Mouse (Mus musculus): ENCODE measurements at regions not wholly inside any gene's neighbourhood (a gene's known extent, or its start where the extent isn't known, plus 50 kb on each side); places are given as distances from the start of the nearest gene placed in this dataset.

DNA sequence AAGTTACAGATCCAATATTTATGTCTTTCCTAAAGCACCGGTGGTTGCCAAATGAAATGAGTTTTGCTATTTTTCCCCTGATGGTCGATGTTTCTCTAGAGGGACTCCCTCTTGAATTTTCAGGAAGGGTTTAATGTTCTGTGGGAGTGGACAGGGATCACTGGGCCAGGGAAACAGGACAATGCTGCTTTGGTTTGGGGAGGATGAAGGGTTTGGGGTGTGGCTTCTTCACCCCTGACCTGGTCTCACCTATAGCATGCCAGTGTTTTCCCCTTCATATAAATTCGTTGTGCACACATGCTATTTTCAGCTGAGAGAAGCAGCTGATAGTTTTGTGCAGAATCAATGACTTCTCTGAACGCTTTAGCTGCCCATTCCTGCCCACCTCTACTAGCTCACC, 257.2 kb upstream of the Rbfox1 start:
- DNase-seq (ENCODE audit: low spot score) (no peak), ATAC-seq (ENCODE audit: low FRiP score, low TSS enrichment) (no peak)
- Histone ChIP-seq H3K27me3 (ENCODE audit: control insufficient read depth, insufficient read depth, low read length) (no peaks in the 10 kb centered on the region), H3K4me2 (replicated peaks; ENCODE audit: low read depth) (no peak overlapping the region), H3K4me1 (replicated peaks; ENCODE audit: control insufficient read depth, insufficient read depth) (no peaks in the 10 kb centered on the region), H3K36me3 (ENCODE audit: control insufficient read depth, insufficient read depth, low read length) (no peaks in the 10 kb centered on the region), H3K9me3 (ENCODE audit: control insufficient read depth, low read length) (no peaks in the 10 kb centered on the region), H3K4me3 (ENCODE audit: low read depth, low read length) (no peak overlapping the region), H3K9ac (ENCODE audit: low read length) (no peak overlapping the region), H3K27ac (replicated peaks) (no peak overlapping the region)
- 55% methylated on average over 4 of the region's 4 CpGs for WGBS
- TF ChIP-seq CTCF (IDR thresholded peaks at IDR 0.05; ENCODE audit: low read depth) (no peak), EP300 (optimal IDR thresholded peaks at IDR 0.05) (no peak)

DNA sequence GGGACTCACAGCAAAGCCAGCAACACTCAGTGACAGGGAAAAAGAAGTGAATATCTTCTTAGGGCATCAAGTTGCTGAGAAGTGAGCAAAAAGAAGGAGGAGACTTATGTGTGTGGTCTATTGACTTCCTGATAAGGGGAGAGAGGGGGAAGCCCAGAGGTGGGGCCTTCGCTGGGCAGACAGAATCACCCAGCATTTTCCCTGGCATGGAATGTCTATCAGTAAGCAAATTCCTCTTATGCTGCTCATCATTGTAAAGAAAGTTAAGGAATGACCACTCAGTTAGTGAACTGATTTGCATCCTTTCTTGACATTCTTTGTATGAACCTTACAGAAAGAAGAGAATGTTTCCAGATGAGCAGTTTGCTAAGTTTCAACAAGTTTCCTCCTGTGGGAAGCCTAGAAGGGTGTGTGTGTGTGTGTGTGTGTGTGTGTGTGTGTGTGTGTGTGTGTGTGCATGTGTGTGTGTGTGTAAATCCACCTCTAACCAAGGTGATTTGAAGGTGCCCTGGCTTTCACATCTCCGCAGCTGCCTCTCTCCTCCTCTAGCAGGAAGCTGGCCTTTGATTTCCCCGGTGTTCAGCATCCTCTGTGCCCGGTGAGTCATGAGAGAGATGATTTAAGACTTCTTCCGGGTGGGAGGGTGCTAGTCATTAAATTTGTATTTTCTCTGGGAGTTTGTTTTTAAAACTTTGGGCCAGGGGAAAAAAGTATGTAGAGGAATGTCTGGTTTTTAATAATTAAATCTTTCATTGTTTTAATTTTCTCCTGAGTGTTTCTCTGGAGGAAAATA, 257.8 kb upstream of the Rbfox1 start:
- Histone ChIP-seq H3K27me3 (ENCODE audit: control insufficient read depth, insufficient read depth, low read length) (no peaks in the 10 kb centered on the region), H3K9ac (ENCODE audit: low read length) (no peak overlapping the region), H3K4me2 (replicated peaks; ENCODE audit: low read depth) (no peak overlapping the region), H3K27ac (replicated peaks) (no peak overlapping the region), H3K4me3 (ENCODE audit: low read depth, low read length) (no peak overlapping the region), H3K36me3 (ENCODE audit: control insufficient read depth, insufficient read depth, low read length) (no peaks in the 10 kb centered on the region), H3K4me1 (replicated peaks; ENCODE audit: control insufficient read depth, insufficient read depth) (no peaks in the 10 kb centered on the region), H3K9me3 (ENCODE audit: control insufficient read depth, low read length) (no peaks in the 10 kb centered on the region)
- ATAC-seq (ENCODE audit: low FRiP score, low TSS enrichment) (no peak), DNase-seq (ENCODE audit: low spot score) (no peak)
- 33% methylated on average over 5 of the region's 5 CpGs for WGBS
- TF ChIP-seq CTCF (IDR thresholded peaks at IDR 0.05; ENCODE audit: low read depth) (no peak), EP300 (optimal IDR thresholded peaks at IDR 0.05) (no peak)

DNA sequence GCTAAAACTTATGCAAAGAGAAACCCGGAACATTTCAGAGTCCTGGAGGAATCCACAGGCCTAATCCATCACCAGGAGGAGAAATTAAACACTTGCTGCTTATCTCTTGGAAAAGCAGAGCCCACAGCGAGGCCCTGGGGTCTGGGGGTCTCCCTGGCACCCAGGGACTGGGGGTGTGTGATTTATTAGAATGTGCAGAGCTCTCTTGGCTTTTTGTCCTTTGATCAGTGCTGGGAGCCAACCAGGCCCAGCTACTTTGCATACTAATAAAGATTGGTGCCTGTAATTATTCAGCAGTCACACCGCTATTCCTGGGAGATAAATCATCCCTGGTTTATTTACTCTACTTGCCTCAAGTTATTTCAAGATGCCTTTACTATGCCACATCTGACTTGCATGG, 260.0 kb upstream of the Rbfox1 start:
- no peaks in the 10 kb centered on the region for H3K27me3 ChIP-seq (ENCODE audit: control insufficient read depth, insufficient read depth, low read length)
- no peak overlapping the region for H3K9ac ChIP-seq (ENCODE audit: low read length)
- no peaks in the 10 kb centered on the region for H3K4me1 ChIP-seq (replicated peaks; ENCODE audit: control insufficient read depth, insufficient read depth)
- H3K27ac ChIP-seq (replicated peaks), result no peak overlapping the region
- H3K36me3 ChIP-seq (ENCODE audit: control insufficient read depth, insufficient read depth, low read length), result no peaks in the 10 kb centered on the region
- no peak overlapping the region for H3K4me3 ChIP-seq (ENCODE audit: low read depth, low read length)
- no peak overlapping the region for H3K4me2 ChIP-seq (replicated peaks; ENCODE audit: low read depth)
- H3K9me3 ChIP-seq (ENCODE audit: control insufficient read depth, low read length), result no peaks in the 10 kb centered on the region
- 30% methylated on average over 3 of the region's 3 CpGs for WGBS
- TF ChIP-seq EP300 (optimal IDR thresholded peaks at IDR 0.05), result no peak
- no peak for TF ChIP-seq CTCF (IDR thresholded peaks at IDR 0.05; ENCODE audit: low read depth)
- ATAC-seq (ENCODE audit: low FRiP score, low TSS enrichment), result no peak
- no peak for DNase-seq (ENCODE audit: low spot score)

- Histone ChIP-seq H3K9me3 (ENCODE audit: control insufficient read depth, low read length) (no peaks in the 10 kb centered on the region), H3K4me3 (ENCODE audit: low read depth, low read length) (no peak overlapping the region), H3K4me1 (replicated peaks; ENCODE audit: control insufficient read depth, insufficient read depth) (no peaks in the 10 kb centered on the region), H3K36me3 (ENCODE audit: control insufficient read depth, insufficient read depth, low read length) (no peaks in the 10 kb centered on the region), H3K4me2 (replicated peaks; ENCODE audit: low read depth) (no peak overlapping the region), H3K27me3 (ENCODE audit: control insufficient read depth, insufficient read depth, low read length) (no peaks in the 10 kb centered on the region), H3K9ac (ENCODE audit: low read length) (no peak overlapping the region), H3K27ac (replicated peaks) (no peak overlapping the region)
- no peak for DNase-seq (ENCODE audit: low spot score)
- ATAC-seq (ENCODE audit: low FRiP score, low TSS enrichment), result no peak
- 93% methylated on average over 3 of the region's 3 CpGs for WGBS
- TF ChIP-seq CTCF (IDR thresholded peaks at IDR 0.05; ENCODE audit: low read depth) (no peak), EP300 (optimal IDR thresholded peaks at IDR 0.05) (no peak)
Measured at GRCm38 (mm10) chr16:5620566-5620965, 264.6 kb upstream of the Rbfox1 start.

DNA sequence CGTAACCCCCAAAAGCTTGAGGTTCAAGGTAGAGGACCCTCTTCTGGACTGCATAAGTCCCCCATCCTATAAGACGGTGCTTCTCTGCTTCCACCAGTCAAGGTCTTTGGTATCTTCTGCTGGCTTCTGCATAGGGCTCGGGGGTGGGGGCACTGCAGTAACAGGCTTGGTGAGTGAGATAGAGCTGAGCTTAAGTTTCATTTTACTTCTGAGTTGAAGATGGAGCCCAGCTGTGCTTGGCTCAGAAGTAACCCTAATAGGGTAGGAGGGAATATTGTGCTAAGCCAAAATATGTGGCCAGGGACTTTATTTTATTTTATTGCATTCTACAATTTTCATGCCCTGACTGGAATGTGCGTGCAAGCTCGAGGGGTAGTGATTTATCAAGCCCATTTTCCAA, 268.8 kb upstream of the Rbfox1 start:
- ATAC-seq (ENCODE audit: low FRiP score, low TSS enrichment), result no peak
- TF ChIP-seq EP300 (optimal IDR thresholded peaks at IDR 0.05) (no peak), CTCF (IDR thresholded peaks at IDR 0.05; ENCODE audit: low read depth) (no peak)
- Histone ChIP-seq H3K27me3 (ENCODE audit: control insufficient read depth, insufficient read depth, low read length) (no peaks in the 10 kb centered on the region), H3K27ac (replicated peaks) (no peak overlapping the region), H3K36me3 (ENCODE audit: control insufficient read depth, insufficient read depth, low read length) (no peaks in the 10 kb centered on the region), H3K4me1 (replicated peaks; ENCODE audit: control insufficient read depth, insufficient read depth) (no peaks in the 10 kb centered on the region), H3K9ac (ENCODE audit: low read length) (no peak overlapping the region), H3K4me3 (ENCODE audit: low read depth, low read length) (no peak overlapping the region), H3K4me2 (replicated peaks; ENCODE audit: low read depth) (no peak overlapping the region), H3K9me3 (ENCODE audit: control insufficient read depth, low read length) (no peaks in the 10 kb centered on the region)
- no peak for DNase-seq (ENCODE audit: low spot score)
- WGBS, result 48% methylated on average over 5 of the region's 5 CpGs

- Histone ChIP-seq H3K4me2 (replicated peaks; ENCODE audit: low read depth) (no peak overlapping the region), H3K4me1 (replicated peaks; ENCODE audit: control insufficient read depth, insufficient read depth) (no peaks in the 10 kb centered on the region), H3K9ac (ENCODE audit: low read length) (no peak overlapping the region), H3K27ac (replicated peaks) (no peak overlapping the region), H3K36me3 (ENCODE audit: control insufficient read depth, insufficient read depth, low read length) (no peaks in the 10 kb centered on the region), H3K9me3 (ENCODE audit: control insufficient read depth, low read length) (no peaks in the 10 kb centered on the region), H3K4me3 (ENCODE audit: low read depth, low read length) (no peak overlapping the region), H3K27me3 (ENCODE audit: control insufficient read depth, insufficient read depth, low read length) (no peaks in the 10 kb centered on the region)
- WGBS, result 77% methylated on average over 6 of the region's 6 CpGs
- no peak for ATAC-seq (ENCODE audit: low FRiP score, low TSS enrichment)
- no peak for DNase-seq (ENCODE audit: low spot score)
- no peak for TF ChIP-seq CTCF (IDR thresholded peaks at IDR 0.05; ENCODE audit: low read depth)
- no peak for TF ChIP-seq EP300 (optimal IDR thresholded peaks at IDR 0.05)
Measured at GRCm38 (mm10) chr16:5595359-5595758, 289.8 kb upstream of the Rbfox1 start.

Data from stomach, postnatal 0 days (tissue).